Mouse (Mus musculus): ENCODE data around the gene Fam206a.
A peak's percentile ranks its signal among the peaks of the same experiment; 100 is the strongest.

Gene Fam206a

GRCm38 (mm10) chr4:56801907-56802668 is at the start of gene Fam206a, which contains the start of gene Elp1:
Gene Fam206a (plus strand): TSS chr4:56802345.
Gene Elp1 (minus strand): TSS chr4:56802331.
- DNase-seq: peak; percentile 97

- no peak for DNase-seq
Measured at GRCm38 (mm10) chr4:56756021-56756420, 46.1 kb upstream of the Fam206a start.

DNA sequence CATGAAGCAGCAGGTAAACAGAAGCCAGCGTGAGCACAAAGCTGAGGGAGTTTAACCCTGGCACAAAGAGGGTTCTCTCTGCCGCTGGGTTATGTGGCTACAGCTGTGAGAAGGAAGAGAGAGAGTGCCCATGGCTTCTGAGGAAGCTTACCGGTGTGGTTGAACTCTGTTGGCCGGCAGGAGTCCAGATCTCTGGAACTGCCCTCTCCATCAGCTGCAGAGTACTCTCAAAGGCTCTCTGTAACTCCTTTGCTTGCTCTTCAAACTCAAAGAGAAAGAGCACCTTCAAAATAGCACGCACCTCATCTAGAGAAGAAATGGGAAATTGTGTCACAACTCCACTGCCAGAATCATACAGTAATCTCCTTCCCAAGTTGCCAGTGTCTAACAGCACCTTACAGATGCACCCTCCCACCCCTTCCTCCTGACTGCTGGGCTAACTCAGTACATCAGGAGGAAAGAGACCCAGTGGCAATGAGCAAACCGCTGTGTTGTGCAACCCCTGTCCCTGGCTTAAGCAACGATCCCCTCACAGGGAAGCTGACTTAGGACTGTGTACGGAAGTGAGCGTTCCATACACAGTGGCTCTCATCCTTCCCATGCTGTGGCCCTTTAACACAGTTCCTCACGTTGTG is 45.1 kb upstream of the Fam206a start:
- no peak for DNase-seq

- DNase-seq: no peak
Measured at GRCm38 (mm10) chr4:56757693-56758092, 44.5 kb upstream of the Fam206a start.

- DNase-seq: no peak
Measured at GRCm38 (mm10) chr4:56767861-56768284, 34.3 kb upstream of the Fam206a start.

GRCm38 (mm10) chr4:56768913-56769312 is 33.2 kb upstream of the Fam206a start:
- no peak for DNase-seq

DNA sequence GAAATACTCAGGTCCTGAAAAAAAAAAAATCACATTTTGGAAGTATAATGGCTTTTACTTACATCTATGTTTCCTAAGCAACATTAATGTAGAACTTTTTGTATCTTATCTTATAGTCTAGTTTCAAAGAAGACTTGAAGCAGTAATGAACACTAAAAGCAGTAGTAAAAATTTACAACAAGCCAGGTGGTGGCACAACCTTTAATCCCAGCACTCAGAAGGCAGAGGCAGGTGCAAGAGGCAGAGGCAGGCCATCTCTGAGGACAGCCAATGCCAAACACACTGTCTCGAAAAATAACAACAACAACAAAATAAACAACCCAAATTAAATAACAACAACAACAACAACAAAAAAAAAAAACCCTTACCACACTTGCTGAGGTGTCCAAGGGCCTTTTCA is 31.1 kb upstream of the Fam206a start:
- no peak for DNase-seq

DNA sequence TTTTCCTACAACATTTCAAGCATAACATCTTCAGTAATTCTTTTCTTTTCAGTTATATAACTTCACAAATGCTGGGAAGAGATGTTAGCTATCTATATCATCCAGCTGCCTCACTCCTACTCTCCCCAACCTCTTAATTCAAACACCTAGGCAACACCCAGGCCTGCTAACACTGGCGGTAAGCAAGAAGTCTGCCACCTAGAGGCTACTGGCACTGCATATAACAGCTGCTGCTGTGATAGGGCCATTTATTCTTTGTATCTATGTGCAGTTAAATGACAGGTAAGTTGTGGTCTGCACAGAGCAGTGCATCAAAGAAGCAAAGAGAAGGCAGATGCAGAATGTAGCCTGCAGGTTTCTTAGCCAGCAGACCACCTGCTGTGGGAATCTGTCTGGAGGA is 10.8 kb upstream of the Fam206a start:
- DNase-seq: peak; percentile 13

GRCm38 (mm10) chr4:56802669-56803150 is 565 bp downstream of the Fam206a start:
- DNase-seq: no peak

DNA sequence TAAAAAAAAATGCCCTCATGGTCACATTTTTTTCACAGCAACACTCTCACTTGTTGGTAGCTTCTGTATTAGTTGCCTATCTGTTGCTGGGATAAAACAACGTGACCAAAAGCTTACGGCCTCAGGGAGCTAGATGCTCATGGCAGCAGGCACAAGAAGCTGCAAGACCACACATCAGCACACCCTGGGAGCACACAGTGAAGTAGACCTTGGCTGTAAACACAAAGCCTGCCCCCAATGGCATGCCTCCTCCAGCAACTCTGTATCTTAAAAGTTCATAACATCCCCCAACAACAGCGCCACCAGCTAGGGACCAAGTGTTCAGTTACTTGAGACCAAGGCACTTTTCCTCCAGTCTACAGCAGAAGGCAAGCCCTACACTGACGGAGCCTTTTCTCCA is 6.9 kb downstream of the Fam206a start:
- DNase-seq: no peak

GRCm38 (mm10) chr4:56811642-56812041 is 9.5 kb downstream of the Fam206a start:
- no peak for DNase-seq

- DNase-seq: no peak
Measured at GRCm38 (mm10) chr4:56812096-56812495, 10.0 kb downstream of the Fam206a start.

GRCm38 (mm10) chr4:56815131-56815530 is 13.0 kb downstream of the Fam206a start:
- DNase-seq: no peak

DNA sequence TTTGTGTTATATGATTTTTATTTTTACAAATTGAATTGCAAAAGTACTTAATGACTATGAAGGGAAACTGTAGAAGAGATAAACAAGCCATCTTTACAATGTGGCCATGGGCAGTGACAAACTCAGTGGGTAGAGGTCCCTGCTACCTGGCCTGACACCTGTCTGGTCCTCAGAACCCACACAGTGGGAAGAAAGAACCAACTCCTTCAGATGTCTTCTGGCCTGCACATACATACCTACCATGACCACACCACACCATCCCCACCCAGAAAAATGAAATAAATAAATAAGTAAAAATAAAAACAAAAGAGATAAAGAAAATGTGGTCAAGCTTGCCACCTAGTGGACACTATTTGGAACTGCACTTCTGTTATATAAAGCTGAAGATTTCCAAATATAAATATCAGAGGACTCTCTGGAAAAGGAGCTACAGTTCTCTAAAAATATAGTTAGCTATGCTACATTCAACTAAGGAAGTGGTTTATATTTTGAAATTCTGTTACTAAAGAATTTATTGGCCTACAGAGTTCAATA is 17.9 kb downstream of the Fam206a start:
- no peak for DNase-seq

- DNase-seq: no peak
Measured at GRCm38 (mm10) chr4:56824231-56824630, 22.1 kb downstream of the Fam206a start.

DNA sequence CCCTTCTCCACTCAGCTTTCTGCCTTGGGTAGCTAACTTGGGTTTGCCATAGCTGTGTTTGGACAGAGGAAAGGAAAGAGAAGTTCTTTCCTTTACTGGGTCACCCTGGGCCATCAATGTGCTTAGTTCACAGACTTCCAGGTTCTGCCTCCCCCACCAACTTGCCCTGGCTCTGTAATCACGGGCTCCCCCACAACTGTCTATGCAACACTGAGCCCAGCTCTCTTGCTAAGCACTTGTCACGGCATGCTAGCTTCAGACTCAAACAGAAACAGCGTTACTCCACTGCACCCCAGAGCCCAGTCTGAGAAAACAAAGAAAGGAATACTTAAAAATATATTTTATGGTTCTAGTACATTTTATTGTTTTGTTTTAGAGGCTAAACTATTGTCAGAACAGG is 26.8 kb downstream of the Fam206a start:
- no peak for DNase-seq

- no peak for DNase-seq
Measured at GRCm38 (mm10) chr4:56829511-56829921, 27.4 kb downstream of the Fam206a start.

GRCm38 (mm10) chr4:56831013-56831609 is 29.0 kb downstream of the Fam206a start:
- no peak for DNase-seq

DNA sequence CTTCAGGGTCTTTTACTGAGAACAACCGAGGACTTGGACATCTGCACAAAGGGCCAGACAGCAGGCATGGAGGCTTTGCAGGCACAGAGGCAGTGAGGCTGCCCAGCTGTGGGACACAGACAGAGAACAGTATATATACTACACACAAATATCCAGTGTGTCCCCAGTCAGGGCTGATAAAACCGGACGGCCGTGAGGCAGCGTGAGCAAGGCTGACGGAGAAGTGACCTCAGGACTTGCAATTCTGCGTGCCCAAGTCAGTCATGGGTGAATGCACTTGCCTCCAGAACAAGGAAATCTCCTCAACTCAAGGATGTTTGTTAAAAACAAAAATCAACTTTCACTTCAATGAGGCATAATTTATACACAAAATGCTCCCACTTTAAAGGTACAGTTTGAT is 29.9 kb downstream of the Fam206a start:
- DNase-seq: no peak

- no peak for DNase-seq
Measured at GRCm38 (mm10) chr4:56837661-56838060, 35.5 kb downstream of the Fam206a start.

DNA sequence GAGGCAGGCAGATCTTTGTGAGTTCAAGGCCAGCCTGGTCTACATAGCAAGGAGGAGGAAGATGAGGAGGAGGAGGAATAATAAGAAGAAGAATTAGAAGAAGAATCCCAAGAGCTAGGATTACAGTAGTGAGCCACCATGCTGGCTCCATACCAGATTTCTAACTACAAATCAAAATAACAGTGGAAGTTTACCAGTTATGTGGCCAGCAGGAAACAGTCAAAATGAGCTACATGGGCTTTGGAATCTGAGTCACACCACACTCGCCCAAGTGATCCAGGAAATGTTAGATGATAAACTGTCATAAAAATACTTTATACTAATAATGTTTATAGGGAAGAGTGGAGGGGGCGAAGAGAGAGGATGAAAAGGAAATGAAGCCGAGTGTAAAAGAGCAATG is 38.2 kb downstream of the Fam206a start:
- no peak for DNase-seq

- DNase-seq: no peak
Measured at GRCm38 (mm10) chr4:56842501-56842900, 40.4 kb downstream of the Fam206a start.

- no peak for DNase-seq
Measured at GRCm38 (mm10) chr4:56843963-56844362, 41.8 kb downstream of the Fam206a start.

- DNase-seq: no peak
Measured at GRCm38 (mm10) chr4:56844911-56845310, 42.8 kb downstream of the Fam206a start.
